Mouse (Mus musculus) urinary bladder, postnatal 14 days (tissue): ENCODE data around the gene Atg7.

Source experiments
- DNase-seq: peaks from one replicate; pipeline ENCODE4 v3.0.0; 2021; ENCODE audit warnings: low spot score

The Atg7 gene

DNA sequence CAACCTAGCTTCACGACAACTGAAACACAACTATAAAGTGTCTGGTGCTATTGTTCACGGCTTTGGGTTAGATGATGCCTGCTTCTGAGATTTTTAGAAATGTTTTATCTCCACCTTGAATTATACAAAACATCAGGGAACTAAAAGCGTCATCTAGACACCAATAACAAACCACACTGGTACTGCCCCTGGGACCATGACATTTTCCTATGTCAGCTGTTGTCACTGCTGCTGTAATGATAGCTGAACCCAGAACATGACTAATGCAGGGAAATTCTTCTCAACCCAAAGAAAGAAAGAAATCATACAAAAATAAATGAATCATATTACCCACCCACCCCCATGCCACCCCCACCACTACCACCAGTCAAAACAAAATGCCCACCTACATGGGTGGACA, 261.9 kb downstream of the Atg7 start:
- no peak for DNase-seq

DNA sequence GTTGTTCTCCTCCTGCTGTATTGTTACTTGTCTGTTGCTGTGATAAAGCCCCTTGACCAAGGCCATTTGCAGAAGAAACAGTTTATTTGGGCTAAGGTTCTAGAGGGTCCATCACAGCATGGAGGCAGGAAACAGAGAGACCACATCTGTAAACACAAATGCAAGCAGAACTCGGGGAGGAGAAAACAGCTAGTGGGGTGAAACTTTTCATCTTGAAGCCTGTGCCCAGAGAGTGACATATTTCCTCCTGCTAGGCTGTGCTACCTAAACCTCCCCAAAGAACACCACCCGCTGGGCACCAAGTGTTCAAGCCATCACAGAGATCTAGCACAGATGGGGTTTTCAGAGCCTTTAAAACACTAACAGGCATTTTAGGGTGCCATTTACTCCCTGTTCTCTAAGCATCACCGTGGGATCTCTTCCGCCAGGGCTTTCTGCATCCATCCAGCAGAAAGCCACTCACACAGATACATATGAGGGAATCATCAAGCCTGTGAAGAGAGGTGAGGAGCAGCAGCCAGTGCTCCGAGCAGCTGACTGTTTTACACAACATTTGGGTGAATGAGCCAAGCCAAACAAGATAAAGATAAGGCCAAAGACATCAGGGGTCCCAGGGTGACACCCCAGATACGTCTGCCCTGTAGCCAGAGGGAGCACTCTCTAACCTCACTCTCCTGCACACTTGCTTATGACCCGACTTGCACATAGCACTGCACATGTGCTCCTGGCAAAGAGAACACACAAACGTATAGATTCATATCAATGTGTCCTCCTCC, 262.5 kb downstream of the Atg7 start:
- DNase-seq: no peak

DNA sequence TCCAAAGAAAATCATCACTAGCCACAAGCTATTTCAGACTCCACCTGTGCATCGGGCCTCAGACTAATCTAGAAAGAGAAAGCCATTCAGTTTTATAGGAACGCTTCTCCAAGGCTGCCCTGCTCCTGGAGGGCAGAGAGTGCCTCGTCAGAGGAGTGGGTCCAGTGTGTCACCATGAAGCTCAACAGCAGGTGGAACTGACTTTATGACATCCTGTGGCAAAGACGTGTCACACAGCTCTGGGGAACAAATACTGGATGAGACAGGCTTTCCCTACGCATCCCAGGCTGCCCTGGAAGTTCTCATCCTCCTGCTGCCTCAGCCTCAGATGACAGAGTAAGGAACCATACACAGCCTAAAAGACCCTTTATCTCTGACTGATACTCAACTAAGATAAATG, 263.3 kb downstream of the Atg7 start:
- no peak for DNase-seq

DNA sequence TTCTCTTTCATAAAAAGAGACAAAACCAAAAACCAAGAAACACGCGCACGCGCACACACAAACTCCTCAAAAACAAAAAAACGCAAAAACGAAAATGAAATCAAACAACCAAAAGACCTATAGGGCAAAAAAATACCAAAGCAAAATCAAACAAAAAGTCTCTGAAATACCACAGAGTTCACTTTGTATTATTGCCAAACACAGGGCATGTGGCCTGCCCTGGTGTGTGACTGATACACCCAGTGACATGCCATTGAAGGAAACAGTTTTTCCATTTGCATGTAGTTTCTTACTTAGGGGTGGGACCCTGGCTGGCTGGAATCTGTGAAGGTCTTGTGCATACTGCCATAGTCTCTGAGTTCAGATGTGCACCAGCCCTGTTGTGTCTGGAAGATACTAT, 264.6 kb downstream of the Atg7 start:
- no peak for DNase-seq

DNA sequence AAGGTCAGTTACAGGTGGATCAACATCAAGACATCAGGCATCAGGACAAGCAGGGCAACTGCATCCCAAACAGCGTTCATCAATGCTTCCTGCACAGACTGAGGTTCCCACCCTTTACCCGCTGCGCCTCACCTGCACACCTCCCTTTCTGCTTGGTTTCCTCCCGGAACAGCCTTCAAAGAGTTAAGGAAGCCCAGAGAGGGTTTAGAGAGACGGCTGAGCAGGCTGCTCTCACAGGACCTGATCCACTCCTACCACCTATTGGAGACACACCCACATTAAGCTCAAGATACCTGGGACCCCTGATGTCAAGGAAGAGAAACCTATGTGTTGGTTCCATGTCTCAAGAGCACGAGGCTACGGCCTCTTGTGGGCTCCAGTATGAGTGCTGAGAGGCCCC, 266.9 kb downstream of the Atg7 start:
- no peak for DNase-seq
